Mouse (Mus musculus) MEL (cell line): Measurements from ENCODE around the gene Arid1b.

Experiments
- BHLHE40 ChIP-seq: IDR thresholded peaks from 2 replicates; pipeline ENCODE4 v1.6.1; 2012; ENCODE audit warnings: low read depth, mild to moderate bottlenecking, inconsistent platforms, low read length, improper control_type of control experiment, borderline replicate concordance
- CTCF ChIP-seq, 3 experiments: IDR thresholded peaks in 2 of 3; conservative IDR thresholded peaks in 1 of 3; 2 replicates each; pipeline ENCODE4 v1.5.1; 2011 to 2012; ENCODE audit warnings: low read length in 3 of 3, low read depth in 2 of 3, mild to moderate bottlenecking in 2 of 3, improper control_type of control experiment in 1 of 3, inconsistent platforms in 1 of 3, mixed read lengths in 1 of 3, moderate library complexity in 1 of 3; ENCODE audit not compliant: control insufficient read depth in 1 of 3, insufficient read depth in 1 of 3, poor library complexity in 1 of 3, severe bottlenecking in 1 of 3
- MAX ChIP-seq: IDR thresholded peaks from 2 replicates; pipeline ENCODE4 v1.6.1; 2011; ENCODE audit warnings: low read length, improper control_type of control experiment
- MAZ ChIP-seq: IDR thresholded peaks from 2 replicates; pipeline ENCODE4 v1.6.1; 2012; ENCODE audit warnings: low read depth, mild to moderate bottlenecking, inconsistent platforms, low read length, improper control_type of control experiment
- MXI1 ChIP-seq: IDR thresholded peaks from 2 replicates; pipeline ENCODE4 v1.6.1; 2011; ENCODE audit warnings: mild to moderate bottlenecking, low read depth, low read length, improper control_type of control experiment
- MYC ChIP-seq: IDR thresholded peaks from 2 replicates; pipeline ENCODE4 v1.6.1; 2011; ENCODE audit warnings: low read depth, mild to moderate bottlenecking, low read length, improper control_type of control experiment, moderate library complexity
- POLR2A ChIP-seq, 2 experiments: IDR thresholded peaks; 2 replicates each; pipeline ENCODE4 v1.6.1; 2011 to 2012; ENCODE audit warnings: low read length in 2 of 2, mild to moderate bottlenecking in 2 of 2, control low read depth in 1 of 2, improper control_type of control experiment in 1 of 2, low read depth in 1 of 2, moderate library complexity in 1 of 2; ENCODE audit not compliant: control insufficient read depth in 1 of 2, insufficient read depth in 1 of 2, poor library complexity in 1 of 2
- SMC3 ChIP-seq: IDR thresholded peaks from 2 replicates; pipeline ENCODE4 v1.6.1; 2011; ENCODE audit warnings: low read depth, low read length, improper control_type of control experiment
- TCF12 ChIP-seq: IDR thresholded peaks from 2 replicates; pipeline ENCODE4 v1.6.1; 2014; ENCODE audit warnings: low read depth, mild to moderate bottlenecking, inconsistent platforms, low read length, improper control_type of control experiment, moderate library complexity
- UBTF ChIP-seq: IDR thresholded peaks from 2 replicates; pipeline ENCODE4 v1.6.1; 2012; ENCODE audit warnings: low read depth, mild to moderate bottlenecking, inconsistent platforms, low read length, improper control_type of control experiment, moderate library complexity, borderline replicate concordance; ENCODE audit not compliant: insufficient read depth
- USF1 ChIP-seq: IDR thresholded peaks from 2 replicates; pipeline ENCODE4 v1.6.1; 2014; ENCODE audit warnings: low read depth, mild to moderate bottlenecking, inconsistent platforms, low read length, improper control_type of control experiment, moderate library complexity

- TF ChIP-seq TCF12 (no peak), CTCF (IDR thresholded peaks at IDR 0.05 in 2 of 3, conservative IDR thresholded peaks at IDR 0.05 in 1 of 3; ENCODE audit: control insufficient read depth in 1 of 3, insufficient read depth in 1 of 3, low read depth in 2 of 3, low read length in 3 of 3, poor library complexity in 1 of 3, severe bottlenecking in 1 of 3) (no peak), MXI1 (no peak), MYC (no peak), POLR2A (IDR thresholded peaks at IDR 0.05; ENCODE audit: control insufficient read depth in 1 of 2, insufficient read depth in 1 of 2, low read depth in 1 of 2, low read length in 2 of 2, poor library complexity in 1 of 2) (no peak), MAX (no peak), BHLHE40 (no peak), MAZ (no peak), SMC3 (no peak), UBTF (no peak), USF1 (no peak)
Measured at GRCm38 (mm10) chr17:5085004-5085403, 90.9 kb downstream of the Arid1b start.
